Mouse (Mus musculus) c-Kit-negative CD71-positive TER-119-positive erythroid progenitor cells, embryonic 14.5 days (primary cell): ENCODE measurements around the gene Tnr.

Source experiments
- DNase-seq: peaks from one replicate; pipeline ENCODE4 v3.0.0-alpha.2; 2013; ENCODE audit warnings: low read depth, low spot score

Gene Tnr

DNA sequence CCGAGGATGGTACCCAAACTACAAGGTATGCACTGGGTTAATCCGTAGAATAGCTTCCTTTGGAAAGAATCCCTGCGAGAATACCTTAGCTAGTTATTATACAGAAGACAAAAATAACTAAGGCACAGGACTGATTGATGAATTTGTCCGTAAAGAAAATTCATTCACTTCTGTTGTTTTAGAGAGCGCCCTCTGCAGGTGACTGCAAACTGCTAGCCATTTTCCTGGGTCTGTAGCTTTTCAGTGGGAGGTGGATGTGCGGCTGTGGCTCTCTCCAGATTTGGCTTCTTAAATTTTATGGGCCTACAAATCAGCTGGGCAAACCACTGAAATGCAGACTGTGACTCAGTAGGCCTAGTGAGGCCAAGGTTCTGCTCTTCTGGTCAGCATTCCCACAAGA is 42.5 kb downstream of the Tnr start:
- no peak for DNase-seq

GRCm38 (mm10) chr1:159567171-159567570 is 43.6 kb downstream of the Tnr start:
- no peak for DNase-seq

GRCm38 (mm10) chr1:159570270-159570669 is 46.7 kb downstream of the Tnr start:
- no peak for DNase-seq

DNA sequence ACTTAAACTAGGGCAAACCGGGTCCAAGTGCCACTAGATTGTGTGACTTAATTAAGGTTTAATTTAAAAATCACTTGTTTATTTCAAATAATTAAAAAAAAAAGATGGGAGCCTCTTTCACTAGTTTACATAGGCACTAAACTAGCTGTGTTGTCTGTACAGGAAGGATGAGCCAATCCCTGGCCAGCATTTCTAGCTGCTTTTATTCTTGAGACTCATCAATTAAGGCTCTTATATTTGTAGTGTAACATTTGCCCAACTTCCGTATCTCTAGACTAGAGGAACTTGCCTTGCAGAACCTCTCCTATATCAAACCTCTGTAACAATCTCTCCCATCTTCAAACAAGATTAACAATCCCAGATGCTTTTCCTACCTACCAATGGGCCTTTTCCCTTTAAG is 47.3 kb downstream of the Tnr start:
- no peak for DNase-seq

DNA sequence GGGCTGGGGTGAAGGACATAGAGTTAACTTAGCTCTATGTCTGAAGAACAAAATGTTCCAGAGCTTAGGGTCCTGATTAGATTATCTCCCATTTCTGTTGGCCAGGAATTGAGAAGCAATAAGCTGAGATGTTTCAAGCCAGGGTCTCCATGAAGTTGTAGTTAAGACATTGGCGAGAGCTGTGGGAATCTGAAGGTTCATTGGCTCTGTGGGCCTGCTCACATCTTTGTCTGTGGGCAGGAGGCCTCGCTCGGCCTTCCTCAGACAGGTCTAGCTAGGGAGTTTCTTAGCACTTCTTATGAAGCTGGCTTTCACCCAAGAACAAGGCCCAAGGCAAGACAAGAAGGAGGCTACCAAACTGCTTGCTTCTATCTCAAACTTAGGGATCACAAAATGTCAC is 48.4 kb downstream of the Tnr start:
- no peak for DNase-seq

DNA sequence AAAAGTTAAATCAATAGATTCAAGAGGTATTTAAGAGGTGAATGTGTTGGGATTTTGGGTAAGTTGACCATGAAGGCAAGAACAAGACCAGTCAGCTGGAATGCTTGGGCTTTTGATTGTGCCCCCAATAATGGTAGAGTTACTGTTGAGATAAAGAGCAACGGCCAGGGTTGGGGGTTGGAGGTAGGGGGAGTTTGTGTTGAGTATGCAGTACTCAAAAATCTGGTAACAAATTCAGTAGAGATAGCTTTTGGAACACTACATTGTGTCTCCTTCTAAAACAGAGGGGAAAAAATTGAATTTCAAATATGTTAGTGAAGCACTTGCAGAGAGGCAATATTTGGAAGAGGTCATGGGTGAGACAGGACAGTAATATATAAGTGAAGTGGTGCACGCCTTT is 49.5 kb downstream of the Tnr start:
- no peak for DNase-seq

DNA sequence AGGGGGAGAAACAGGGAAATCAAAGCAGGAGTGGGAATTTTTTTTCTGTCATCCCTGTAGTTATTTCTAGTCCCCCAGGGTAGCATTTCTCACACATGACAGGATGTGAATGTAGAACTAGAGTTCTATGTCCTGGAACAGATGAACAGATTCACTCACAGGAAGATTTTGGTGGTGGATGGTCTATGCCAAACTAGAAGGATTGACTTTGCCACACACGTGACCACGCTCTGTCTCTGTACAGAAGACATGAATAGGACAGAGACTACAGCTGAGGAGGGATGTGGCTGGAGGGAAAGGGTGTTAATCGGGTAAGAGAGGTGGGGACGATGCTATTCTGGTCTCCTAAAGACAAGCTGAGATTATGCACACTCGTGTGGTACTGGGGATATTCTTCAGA is 51.1 kb downstream of the Tnr start:
- DNase-seq = no peak

GRCm38 (mm10) chr1:159576246-159576645 is 52.7 kb downstream of the Tnr start:
- no peak for DNase-seq

DNA sequence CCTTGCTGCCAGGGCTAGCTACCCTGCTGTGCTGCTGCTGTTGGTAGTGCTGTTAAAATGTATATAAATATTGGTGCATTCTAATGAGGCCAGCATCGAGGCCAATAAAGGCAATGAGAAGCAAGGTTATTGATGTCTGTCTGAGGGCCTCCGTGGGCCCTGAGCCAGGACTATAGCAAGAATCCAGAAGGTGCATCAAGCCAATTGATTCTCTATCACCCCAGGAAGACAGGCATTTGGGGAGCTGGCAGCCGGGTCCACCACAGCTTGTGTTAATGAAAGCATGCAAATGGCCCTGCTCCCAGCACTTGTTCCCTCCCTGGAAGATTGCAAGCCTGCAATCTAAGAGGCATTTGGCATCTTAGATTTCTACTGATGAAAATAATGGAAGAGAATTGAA is 54.8 kb downstream of the Tnr start:
- DNase-seq = no peak

- no peak for DNase-seq
These were observed 56.9 kb downstream of the Tnr start for GRCm38 (mm10) chr1:159580335-159580921.

- DNase-seq = no peak
These were observed 60.3 kb downstream of the Tnr start for GRCm38 (mm10) chr1:159583877-159584276.

DNA sequence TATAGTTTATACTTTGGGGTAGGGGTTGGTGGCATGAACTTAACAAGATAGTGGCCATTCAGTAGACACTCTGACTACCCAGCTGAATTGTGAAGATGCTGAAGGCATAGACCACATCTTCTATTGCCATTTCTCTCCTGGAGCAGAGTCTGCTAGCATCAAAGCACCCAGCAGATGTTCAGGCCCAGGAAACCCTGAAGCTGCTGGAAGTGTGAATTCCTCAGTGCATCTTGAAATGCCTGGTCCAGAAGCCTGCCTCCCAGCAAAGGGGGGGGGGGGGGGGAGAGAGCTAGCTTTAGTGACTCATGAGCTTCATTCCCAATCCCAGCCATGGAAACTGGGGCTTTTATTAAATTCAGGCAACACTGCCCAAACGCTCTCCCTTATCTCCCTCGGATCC is 65.2 kb downstream of the Tnr start:
- no peak for DNase-seq

- DNase-seq = no peak
These were observed 70.8 kb downstream of the Tnr start for GRCm38 (mm10) chr1:159594099-159595058.

- no peak for DNase-seq
These were observed 72.2 kb downstream of the Tnr start for GRCm38 (mm10) chr1:159595729-159596128.

GRCm38 (mm10) chr1:159596640-159597039 is 73.1 kb downstream of the Tnr start:
- DNase-seq = no peak

DNA sequence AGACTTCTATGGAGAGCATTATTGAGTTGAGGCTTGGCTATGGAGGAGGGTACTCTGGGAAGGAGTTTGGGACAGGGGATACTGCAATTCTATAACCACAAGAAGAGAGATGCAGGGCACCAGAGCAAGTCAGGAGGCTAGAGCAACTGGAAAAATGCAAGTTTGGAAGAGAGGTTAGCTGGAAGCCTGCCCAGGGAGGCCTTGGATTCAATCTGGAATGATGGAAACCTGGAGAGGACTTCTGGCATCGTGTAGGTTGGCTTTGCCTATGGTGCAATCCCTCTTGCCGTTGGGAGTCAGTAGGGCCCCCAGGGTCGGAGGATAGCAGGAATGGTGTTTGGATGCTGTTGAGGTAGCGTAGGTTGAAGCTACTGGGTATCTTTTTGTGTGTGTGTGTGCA is 90.0 kb downstream of the Tnr start:
- no peak for DNase-seq

- no peak for DNase-seq
These were observed 90.6 kb downstream of the Tnr start for GRCm38 (mm10) chr1:159614062-159614601.

DNA sequence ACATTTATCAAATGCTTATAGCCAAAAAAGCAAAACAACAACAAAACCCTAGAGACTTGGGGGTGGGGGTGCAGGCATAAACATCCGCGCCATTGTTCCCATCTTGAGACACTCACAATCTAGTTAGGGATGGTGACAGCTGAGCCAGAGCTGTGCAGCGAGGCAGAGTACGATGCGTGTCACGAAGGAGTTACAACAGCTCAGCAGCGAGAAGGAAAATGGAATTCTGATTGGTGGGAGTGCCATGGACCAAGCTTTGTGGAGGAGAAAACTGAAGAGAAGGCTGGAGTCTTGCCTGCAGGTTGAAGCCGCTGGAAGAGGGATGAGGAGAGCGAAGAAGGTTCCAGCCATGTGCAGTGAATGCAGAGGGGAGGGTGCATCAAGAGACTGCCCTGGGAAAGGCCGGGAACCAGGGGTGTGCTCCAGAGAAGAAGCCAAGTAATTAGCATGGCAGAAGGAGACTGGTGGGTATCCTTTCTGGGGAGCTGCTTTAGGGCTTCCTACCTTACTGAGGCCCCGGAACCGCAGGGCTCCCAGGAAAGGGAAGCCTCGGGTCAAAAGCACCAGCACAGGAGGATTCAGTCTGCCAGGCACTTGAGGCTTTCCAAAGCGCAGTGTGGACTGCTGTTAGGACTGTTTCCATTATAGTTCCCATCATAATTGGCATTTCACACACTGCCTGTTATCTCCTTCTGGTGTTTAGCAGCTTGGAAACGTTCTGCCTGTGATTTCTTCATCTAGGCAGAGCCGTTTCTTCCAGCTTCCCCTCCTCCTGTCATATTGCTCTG is 91.3 kb downstream of the Tnr start:
- no peak for DNase-seq

DNA sequence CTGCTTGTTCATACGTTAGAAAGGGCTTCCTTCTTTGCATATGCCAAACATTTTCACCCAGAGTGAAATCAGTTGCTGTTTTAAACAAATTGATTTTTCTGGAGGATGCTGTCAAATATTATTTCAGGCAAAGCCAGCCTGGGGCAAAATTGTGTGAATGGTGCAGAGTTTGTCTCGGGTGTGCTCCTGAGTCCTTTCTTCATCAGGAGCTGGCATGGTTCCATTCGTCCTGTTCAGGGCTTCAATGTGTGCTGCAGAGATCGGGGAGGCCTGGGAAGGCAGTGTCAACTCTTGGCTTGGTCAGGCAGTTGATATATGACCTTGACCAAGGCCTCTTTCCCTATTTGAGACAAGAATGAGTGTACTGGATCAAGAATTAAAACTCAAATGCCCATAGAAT is 92.1 kb downstream of the Tnr start:
- no peak for DNase-seq

- no peak for DNase-seq
These were observed 95.6 kb downstream of the Tnr start for GRCm38 (mm10) chr1:159619205-159619604.

- DNase-seq = no peak
These were observed 97.8 kb downstream of the Tnr start for GRCm38 (mm10) chr1:159621321-159621720.

GRCm38 (mm10) chr1:159629119-159629518 is 105.5 kb downstream of the Tnr start:
- DNase-seq = no peak
